Mouse (Mus musculus): ENCODE data around the gene Rptor. TPM values are rescaled to one million over a fixed set of nuclear protein-coding genes. Genes with fewer than 3 reads are reported as not detected.

Gene Rptor
- total and polyA plus RNA-seq, 3 experiments = 33.9 to 34.9 TPM; not detected in 1

DNA sequence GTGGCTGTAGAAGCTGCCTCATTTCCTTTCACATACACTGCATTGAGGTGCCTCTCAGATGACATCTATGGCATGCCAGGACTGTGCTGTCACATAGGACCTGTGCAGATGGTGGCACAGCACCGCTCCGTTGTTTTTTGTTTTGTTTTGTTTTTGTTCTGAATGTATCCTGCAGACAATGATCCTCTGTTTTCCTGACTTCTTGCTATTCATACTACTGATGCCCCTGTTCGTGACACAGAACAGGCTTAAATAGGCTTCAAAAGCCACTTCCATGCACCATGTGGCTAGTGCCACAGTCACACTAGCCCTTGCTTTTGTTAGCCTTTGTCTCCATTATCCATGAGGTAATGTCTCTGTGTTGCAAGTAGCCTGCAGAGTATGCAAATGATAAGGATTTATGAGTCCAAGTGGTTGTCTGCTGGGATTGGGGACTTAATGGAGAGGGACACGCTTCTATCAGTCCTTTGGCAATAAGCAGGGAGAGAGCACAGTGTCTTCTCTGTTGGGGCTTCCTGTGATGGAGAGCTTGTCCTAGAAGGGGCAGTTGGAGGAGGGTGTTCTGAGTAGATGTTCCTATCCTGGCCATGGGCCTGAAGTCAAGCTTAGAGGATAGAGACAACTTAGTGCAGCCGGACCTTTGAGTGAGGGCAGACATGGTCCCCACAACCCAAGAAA is 164.2 kb downstream of the Rptor start:
- H3K9ac ChIP-seq (ENCODE audit: control insufficient read depth, low read depth, low read length, poor library complexity, severe bottlenecking) = no peak overlapping the region
- no peaks in the 10 kb centered on the region for H3K4me1 ChIP-seq (ENCODE audit: control insufficient read depth in 1 of 2, insufficient read depth in 2 of 2, low read length in 2 of 2)
- H3K79me2 ChIP-seq (ENCODE audit: control insufficient read depth, insufficient read depth, low read length, poor library complexity) = no peaks in the 10 kb centered on the region
- H3K36me3 ChIP-seq (ENCODE audit: control insufficient read depth in 1 of 2, insufficient read depth in 2 of 2, low read length in 2 of 2) = peaks cover 0 to 8% of the 10 kb centered on the region in 2 experiments; a peak in 2 of 4 replicates
- no peaks in the 10 kb centered on the region for H3K9me3 ChIP-seq (replicated peaks; ENCODE audit: insufficient read depth, low read length)
- no peak overlapping the region for H3K4me3 ChIP-seq (ENCODE audit: control insufficient read depth in 1 of 2, insufficient read depth in 1 of 2, low read depth in 2 of 2, low read length in 2 of 2)
- H3K27me3 ChIP-seq (ENCODE audit: control insufficient read depth in 1 of 2, insufficient read depth in 2 of 2, low read length in 2 of 2) = no peaks in the 10 kb centered on the region
- TF ChIP-seq CHD1 (IDR thresholded peaks at IDR 0.05; ENCODE audit: low read depth, low read length) = no peak
- H3K27ac ChIP-seq (ENCODE audit: control insufficient read depth, low read depth, low read length) = no peak overlapping the region
- DNase-seq (ENCODE audit: low read depth, low spot score) = no peak

DNA sequence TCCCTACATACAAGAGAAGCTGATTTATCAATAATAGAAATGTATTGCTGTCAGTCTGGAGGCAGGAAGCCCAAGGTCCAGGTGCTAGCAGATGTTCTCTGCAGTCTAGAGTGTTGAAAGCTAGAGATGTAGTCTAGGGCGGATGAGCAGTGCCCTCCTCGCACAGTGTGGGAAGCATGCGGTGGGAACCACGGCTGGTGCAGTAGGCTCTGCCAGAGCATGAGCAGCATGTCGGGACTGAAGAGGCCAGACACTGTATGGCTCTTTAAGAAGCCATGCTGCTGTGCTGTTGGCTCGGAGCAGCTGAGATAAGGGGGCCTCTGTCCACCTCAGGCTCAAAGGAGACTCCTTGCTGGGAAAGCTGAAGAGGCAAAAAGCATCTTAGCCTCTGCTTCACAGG is 164.8 kb downstream of the Rptor start:
- Histone ChIP-seq H3K4me3 (ENCODE audit: control insufficient read depth in 1 of 2, insufficient read depth in 1 of 2, low read depth in 2 of 2, low read length in 2 of 2) (no peak overlapping the region), H3K27ac (ENCODE audit: control insufficient read depth, low read depth, low read length) (no peak overlapping the region), H3K27me3 (ENCODE audit: control insufficient read depth in 1 of 2, insufficient read depth in 2 of 2, low read length in 2 of 2) (no peaks in the 10 kb centered on the region), H3K79me2 (ENCODE audit: control insufficient read depth, insufficient read depth, low read length, poor library complexity) (no peaks in the 10 kb centered on the region), H3K4me1 (ENCODE audit: control insufficient read depth in 1 of 2, insufficient read depth in 2 of 2, low read length in 2 of 2) (no peaks in the 10 kb centered on the region), H3K36me3 (ENCODE audit: control insufficient read depth in 1 of 2, insufficient read depth in 2 of 2, low read length in 2 of 2) (peaks cover 0 to 8% of the 10 kb centered on the region in 2 experiments; a peak in 2 of 4 replicates), H3K9me3 (replicated peaks; ENCODE audit: insufficient read depth, low read length) (no peaks in the 10 kb centered on the region), H3K9ac (ENCODE audit: control insufficient read depth, low read depth, low read length, poor library complexity, severe bottlenecking) (no peak overlapping the region)
- DNase-seq (ENCODE audit: low read depth, low spot score) = no peak
- TF ChIP-seq MAZ (IDR thresholded peaks at IDR 0.05; ENCODE audit: low read depth, low read length) (no peak), KAT2A (conservative IDR thresholded peaks at IDR 0.05; ENCODE audit: low read depth, low read length) (no peak), ZKSCAN1 (IDR thresholded peaks at IDR 0.05; ENCODE audit: low read depth, low read length) (no peak), USF1 (IDR thresholded peaks at IDR 0.05; ENCODE audit: low read depth, low read length) (no peak), CHD1 (IDR thresholded peaks at IDR 0.05; ENCODE audit: low read depth, low read length) (no peak), POLR2AphosphoS5 (IDR thresholded peaks at IDR 0.05; ENCODE audit: borderline replicate concordance, low read depth, low read length) (no peak), RCOR1 (IDR thresholded peaks at IDR 0.05; ENCODE audit: low read depth, low read length) (no peak), EP300 (IDR thresholded peaks at IDR 0.05; ENCODE audit: low read depth in 1 of 2, low read length in 2 of 2) (no peak), ELF1 (IDR thresholded peaks at IDR 0.05; ENCODE audit: low read depth, low read length) (no peak), TBP (IDR thresholded peaks at IDR 0.05; ENCODE audit: low read depth, low read length) (no peak), GATA1 (IDR thresholded peaks at IDR 0.05; ENCODE audit: low read depth, low read length) (no peak), NELFE (IDR thresholded peaks at IDR 0.05; ENCODE audit: low read depth, low read length) (no peak), TCF12 (IDR thresholded peaks at IDR 0.05; ENCODE audit: low read depth, low read length) (no peak), ZC3H11A (IDR thresholded peaks at IDR 0.05; ENCODE audit: low read depth, low read length) (no peak), SIN3A (IDR thresholded peaks at IDR 0.05; ENCODE audit: low read length) (no peak), MEF2A (IDR thresholded peaks at IDR 0.05; ENCODE audit: extremely low read depth, insufficient replicate concordance, low read depth, low read length, poor library complexity, severe bottlenecking) (no peak), MAX (IDR thresholded peaks at IDR 0.05; ENCODE audit: low read length) (no peak), CHD2 (IDR thresholded peaks at IDR 0.05; ENCODE audit: low read length) (no peak), POLR2AphosphoS2 (IDR thresholded peaks at IDR 0.05; ENCODE audit: low read length) (no peak)

Data from MEL (cell line).